In genomic region chr19:61199316-61199715, GRCm38 (mm10) we compare ENCODE assay signal across 9 mouse cellular contexts. TPM values are rescaled to one million over a fixed set of nuclear protein-coding genes. Genes with fewer than 3 reads are reported as not detected.
DNase-seq lines count a peak whose midpoint lies in the region; ATAC-seq and TF ChIP-seq lines count a peak whose summit lies in the region.
"Had no signal": no experiment of that assay in that cellular context is flagged by ENCODE, and none has a peak within 500 bp of the region (broad histone marks: within the 10 kb centered on the region; RNA-seq: fewer than 3 reads in every experiment).

No protein-coding gene starts in this region.

- TF ChIP-seq CTCF in layer of hippocampus, adult 2 months (conservative IDR thresholded peaks at IDR 0.05): no peak

- ATAC-seq in megakaryocyte-erythroid progenitor cell, adult 5-6 weeks (replicated peaks; ENCODE audit: low FRiP score, low TSS enrichment, poor library complexity, severe bottlenecking): no peak

- H3K4me3 ChIP-seq in layer of hippocampus, adult 2 months: no peak overlapping the region

- peak; percentile 91 to 93 for DNase-seq in B cell, adult 2 months
- peak; percentile 92 for DNase-seq in ES-CJ7 (ENCODE audit: low read depth, low spot score)
- DNase-seq in cerebellum, adult 11-12 months: peak; percentile 71
- peak; percentile 85 for DNase-seq in gastrocnemius, postnatal 10 days
- DNase-seq in layer of hippocampus, adult 2 months (ENCODE audit: low spot score in 2 of 2): peak; percentile 83 to 85
- DNase-seq in lung, postnatal 10 days: peak; percentile 92
- peak; percentile 72 to 86 for DNase-seq in spleen, postnatal 14 days (ENCODE audit: low spot score in 2 of 2)

- H3K27ac ChIP-seq in layer of hippocampus, adult 2 months: no peak overlapping the region
- H3K27ac ChIP-seq: macrophage had no signal

RNA-seq across cellular contexts. Expression of gene Gm6020, which starts 15.6 kb away (rescaled TPM):
- not detected for total RNA-seq in gastrocnemius, postnatal 10 days (2021)
- total RNA-seq in layer of hippocampus, adult 2 months (2021): not detected
- not detected in 2 replicates for total RNA-seq in megakaryocyte-erythroid progenitor cell, adult 5-6 weeks (2014; fragmentation: Nextera tagmentation)
- total RNA-seq in megakaryocyte-erythroid progenitor cell, adult 5-6 weeks (2017): not detected in 2 replicates

RNA-seq across cellular contexts. Expression of gene Gm7102, which starts 23.2 kb away (rescaled TPM):
- total RNA-seq in gastrocnemius, postnatal 10 days (2021): not detected
- under 1 TPM in 1 of 2 experiments, not detected in 1; 0.38 TPM for total RNA-seq in layer of hippocampus, adult 2 months (2021)
- total RNA-seq in megakaryocyte-erythroid progenitor cell, adult 5-6 weeks (2014; fragmentation: Nextera tagmentation): 1.1 TPM in 1 of 2 replicates, not detected in the other
- not detected in 2 replicates for total RNA-seq in megakaryocyte-erythroid progenitor cell, adult 5-6 weeks (2017)

RNA-seq across cellular contexts. Expression of gene Csf2ra, which starts 28.9 kb away (rescaled TPM):
- 1 to 10 TPM; 2.4 to 6.4 TPM for total RNA-seq in gastrocnemius, postnatal 10 days (2021)
- total RNA-seq in layer of hippocampus, adult 2 months (2021): 10 to 100 TPM; 36.4 to 42.3 TPM
- 27.9 and 37.1 TPM in 2 replicates for total RNA-seq in megakaryocyte-erythroid progenitor cell, adult 5-6 weeks (2014; fragmentation: Nextera tagmentation)
- 6.1 and 16.6 TPM in 2 replicates for total RNA-seq in megakaryocyte-erythroid progenitor cell, adult 5-6 weeks (2017)

RNA-seq across cellular contexts. Expression of gene Zfp950, which starts 58.7 kb away (rescaled TPM):
- total RNA-seq in gastrocnemius, postnatal 10 days (2021): 10 to 100 TPM; 10.3 to 14.2 TPM
- total RNA-seq in layer of hippocampus, adult 2 months (2021): 10 to 100 TPM; 42.2 to 51.8 TPM
- 34.4 and 40.7 TPM in 2 replicates for total RNA-seq in megakaryocyte-erythroid progenitor cell, adult 5-6 weeks (2014; fragmentation: Nextera tagmentation)
- 27.7 and 48.3 TPM in 2 replicates for total RNA-seq in megakaryocyte-erythroid progenitor cell, adult 5-6 weeks (2017)
